Comparison of ENCODE assay signal across 9 mouse cellular contexts in genomic region chr7:62085120-62085849, GRCm38 (mm10).
DNase-seq lines count a peak whose midpoint lies in the region; ATAC-seq and TF ChIP-seq lines count a peak whose summit lies in the region.
"Had no signal": no experiment of that assay in that cellular context is flagged by ENCODE, and none has a peak within 500 bp of the region (broad histone marks: within the 10 kb centered on the region; RNA-seq: fewer than 3 reads in every experiment).

No protein-coding gene starts in this region.

- no peaks in the 10 kb centered on the region for H3K27me3 ChIP-seq in kidney, embryonic 16.5 days (ENCODE audit: insufficient read depth, low read length)
- H3K27me3 ChIP-seq in kidney, adult 2 months (replicated peaks; ENCODE audit: control insufficient read depth, insufficient read depth, low read length), result no peaks in the 10 kb centered on the region
- no peaks in the 10 kb centered on the region for H3K27me3 ChIP-seq in forebrain, embryonic 12.5 days

- no peak overlapping the region for H3K4me2 ChIP-seq in kidney, embryonic 16.5 days (replicated peaks; ENCODE audit: low read depth, low read length)
- H3K4me2 ChIP-seq in forebrain, embryonic 12.5 days, result no peak overlapping the region

- intact Hi-C loops in gastrocnemius, adult 2 months (cut with DNase I), result no loop called here

- H3K9ac ChIP-seq in kidney, embryonic 16.5 days (replicated peaks; ENCODE audit: low read length), result no peak overlapping the region
- no peak overlapping the region for H3K9ac ChIP-seq in forebrain, embryonic 12.5 days

- no peak for TF ChIP-seq CTCF in kidney, adult 2 months (conservative IDR thresholded peaks at IDR 0.05; ENCODE audit: insufficient read depth, insufficient read length, low read depth, low read length)
- no peak for TF ChIP-seq CTCF in gastrocnemius, adult 2 months (IDR thresholded peaks at IDR 0.05)

- TF ChIP-seq POLR2A in kidney, adult 2 months (IDR thresholded peaks at IDR 0.05; ENCODE audit: low read depth, low read length), result no peak

- no peak overlapping the region for H3K4me3 ChIP-seq in kidney, embryonic 16.5 days (ENCODE audit: low read length)
- H3K4me3 ChIP-seq in kidney, adult 2 months (ENCODE audit: insufficient read depth, low read depth, low read length), result no peak overlapping the region
- H3K4me3 ChIP-seq in forebrain, embryonic 12.5 days (replicated peaks), result no peak overlapping the region
- H3K4me3 ChIP-seq in gastrocnemius, adult 2 months, result no peak overlapping the region
- H3K4me3 ChIP-seq: erythroblast, embryonic 14.5 days had no signal

- H3K36me3 ChIP-seq in kidney, embryonic 16.5 days (ENCODE audit: insufficient read depth, low read length), result no peaks in the 10 kb centered on the region
- no peaks in the 10 kb centered on the region for H3K36me3 ChIP-seq in kidney, adult 2 months (ENCODE audit: control insufficient read depth, insufficient read depth, low read length)
- H3K36me3 ChIP-seq in forebrain, embryonic 12.5 days (replicated peaks), result no peaks in the 10 kb centered on the region

- DNase-seq in kidney, adult 2 months, result no peak
- DNase-seq in brain, adult 2 months (ENCODE audit: low read depth, low spot score), result peak; percentile 69
- peak; percentile 28 for DNase-seq in lung, postnatal 14 days
- no peak for DNase-seq in ovary, adult 18-20 months (ENCODE audit: low spot score)
- DNase-seq in gastrocnemius, adult 2 months, result no peak
- no peak for DNase-seq in ovary, postnatal 10 days (ENCODE audit: low spot score)

- ATAC-seq in kidney, embryonic 16.5 days (ENCODE audit: low FRiP score, low TSS enrichment), result peak; percentile 67; the same call in 1 of the 2 replicates
- peak; percentile 97 for ATAC-seq in forebrain, embryonic 12.5 days (ENCODE audit: low FRiP score)

- H3K4me1 ChIP-seq in kidney, embryonic 16.5 days (ENCODE audit: insufficient read depth, low read length), result no peaks in the 10 kb centered on the region
- H3K4me1 ChIP-seq in kidney, adult 2 months (ENCODE audit: control insufficient read depth, insufficient read depth, low read length), result no peaks in the 10 kb centered on the region
- no peaks in the 10 kb centered on the region for H3K4me1 ChIP-seq in forebrain, embryonic 12.5 days

- H3K27ac ChIP-seq in kidney, embryonic 16.5 days (ENCODE audit: low read length), result no peak overlapping the region
- H3K27ac ChIP-seq in kidney, adult 2 months (ENCODE audit: insufficient read depth, low read depth, low read length), result no peak overlapping the region
- H3K27ac ChIP-seq in forebrain, embryonic 12.5 days, result peak overlapping the region; percentile 43; the same call in 1 of the 2 replicates
- no peak overlapping the region for H3K27ac ChIP-seq in gastrocnemius, adult 2 months

- H3K9me3 ChIP-seq in kidney, embryonic 16.5 days (ENCODE audit: low read length), result no peaks in the 10 kb centered on the region
- no peaks in the 10 kb centered on the region for H3K9me3 ChIP-seq in forebrain, embryonic 12.5 days

Comparison
In these comparisons a context has a peak if more than half of its experiments do, and no peak if none do; other contexts are left out.
1. DNase-seq: peak in brain, adult 2 months (single experiment) and lung, postnatal 14 days (single experiment); none in kidney, adult 2 months (single experiment), ovary, adult 18-20 months (single experiment), gastrocnemius, adult 2 months (single experiment) and ovary, postnatal 10 days (single experiment).